Mouse (Mus musculus) layer of hippocampus, adult 9-11 months (tissue): ENCODE data around the gene Foxp1.

ENCODE experiments used
- DNase-seq: peaks from one replicate; pipeline ENCODE4 v3.0.0; 2022

Foxp1 gene

GRCm38 (mm10) chr6:99241625-99242395 lies 280.7 kb downstream of the Foxp1 start:
- no peak for DNase-seq

- no peak for DNase-seq
Measured at GRCm38 (mm10) chr6:99240764-99241163, 281.8 kb downstream of the Foxp1 start.

DNA sequence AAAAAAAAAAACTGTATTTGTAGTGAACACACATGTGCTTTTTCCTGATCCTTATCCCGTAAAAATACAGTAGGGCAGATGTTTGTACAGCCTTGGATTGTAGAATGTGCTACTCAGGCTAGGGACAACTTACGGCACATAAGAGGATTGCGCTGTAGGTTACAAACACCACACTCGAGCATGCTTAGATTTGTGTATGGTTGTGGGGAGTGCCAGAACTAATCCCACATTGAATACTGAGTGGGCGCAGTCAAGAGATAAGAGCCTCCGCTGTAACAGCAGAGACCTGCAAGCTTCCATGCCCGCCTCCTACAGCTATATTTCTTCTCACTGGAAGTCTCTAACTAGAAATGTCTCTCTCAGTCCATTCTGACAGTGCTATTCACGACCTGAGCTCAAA lies 286.9 kb downstream of the Foxp1 start:
- DNase-seq, result no peak

GRCm38 (mm10) chr6:99233411-99233810 lies 289.1 kb downstream of the Foxp1 start:
- DNase-seq, result no peak

GRCm38 (mm10) chr6:99228336-99228870 lies 294.1 kb downstream of the Foxp1 start:
- no peak for DNase-seq

- no peak for DNase-seq
Measured at GRCm38 (mm10) chr6:99221147-99221546, 301.4 kb downstream of the Foxp1 start.

- DNase-seq, result no peak
Measured at GRCm38 (mm10) chr6:99220472-99220871, 302.0 kb downstream of the Foxp1 start.

DNA sequence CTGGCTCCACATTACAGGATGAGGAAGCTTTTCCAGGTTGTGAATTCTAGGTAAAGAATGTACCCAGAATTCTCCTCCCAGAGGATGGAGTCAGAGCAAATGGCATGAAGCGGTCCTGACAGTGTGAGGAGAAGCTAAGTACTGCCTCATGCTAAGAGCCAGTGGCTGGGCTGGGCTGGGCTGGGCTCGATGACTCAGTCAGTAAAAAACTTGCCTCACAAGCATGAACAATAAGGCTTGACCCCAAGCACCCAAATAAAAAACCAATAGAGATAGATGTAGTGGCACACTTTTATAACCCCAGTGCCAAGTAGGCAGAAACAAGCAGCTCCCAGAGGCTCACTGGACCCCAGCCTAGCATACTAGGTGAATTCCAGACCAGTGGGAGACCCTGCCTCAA lies 304.7 kb downstream of the Foxp1 start:
- no peak for DNase-seq

GRCm38 (mm10) chr6:99217155-99217554 lies 305.4 kb downstream of the Foxp1 start:
- no peak for DNase-seq

DNA sequence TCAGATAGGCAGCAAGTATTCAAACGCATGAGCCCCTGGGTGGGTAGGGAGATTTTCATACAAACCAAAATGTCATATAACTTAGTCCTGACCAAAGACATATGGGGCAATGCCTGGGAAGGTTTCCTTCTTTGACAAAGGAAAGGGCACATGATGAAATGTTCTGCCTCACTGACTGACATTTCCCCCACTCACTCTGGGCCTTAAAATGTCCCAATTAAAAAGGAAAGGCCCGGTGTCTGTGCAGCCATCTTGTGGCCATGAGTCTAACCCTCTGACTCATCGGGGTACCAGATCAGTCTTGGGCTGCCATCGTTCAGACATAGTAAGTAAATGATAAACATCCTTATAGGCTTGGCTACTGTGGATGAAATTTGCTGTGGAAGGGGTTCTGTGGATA lies 310.1 kb downstream of the Foxp1 start:
- no peak for DNase-seq

DNA sequence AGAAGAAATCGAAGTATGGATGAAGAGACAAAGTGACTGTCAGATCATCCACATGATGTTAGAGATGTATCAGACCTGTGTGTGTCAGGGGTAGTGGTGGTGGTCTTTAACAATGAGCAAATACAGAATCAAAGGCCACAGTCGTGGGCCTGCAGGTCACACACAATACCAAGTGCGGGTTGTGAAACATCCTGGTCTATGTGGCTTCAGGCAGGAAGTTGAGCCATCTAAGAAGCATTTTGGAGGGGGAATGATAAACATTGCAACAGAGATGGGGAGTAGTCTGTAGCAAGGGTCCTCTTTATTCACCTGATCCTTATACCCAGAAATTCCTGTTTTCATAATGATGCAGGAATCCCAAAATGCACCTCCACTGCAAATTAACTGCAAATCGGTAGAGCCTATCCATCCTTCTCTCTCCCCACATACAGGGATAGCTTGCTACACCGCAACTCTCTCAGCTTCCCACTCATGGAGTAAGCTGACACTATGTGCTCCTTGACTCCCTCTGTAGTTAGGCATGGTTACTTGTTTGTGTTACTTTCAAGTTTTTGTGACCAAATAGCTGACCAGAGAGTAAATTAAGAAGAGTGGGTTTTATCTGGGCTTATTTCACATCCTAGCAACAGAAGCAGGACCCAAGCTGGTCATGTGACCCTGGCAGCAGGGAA lies 310.7 kb downstream of the Foxp1 start:
- no peak for DNase-seq

GRCm38 (mm10) chr6:99210161-99210560 lies 312.4 kb downstream of the Foxp1 start:
- DNase-seq, result no peak

GRCm38 (mm10) chr6:99207226-99207885 lies 315.2 kb downstream of the Foxp1 start:
- DNase-seq, result no peak

- DNase-seq, result no peak
Measured at GRCm38 (mm10) chr6:99206437-99206870, 316.1 kb downstream of the Foxp1 start.

- no peak for DNase-seq
Measured at GRCm38 (mm10) chr6:99205587-99206436, 316.7 kb downstream of the Foxp1 start.

- no peak for DNase-seq
Measured at GRCm38 (mm10) chr6:99204780-99205586, 317.5 kb downstream of the Foxp1 start.

- DNase-seq, result no peak
Measured at GRCm38 (mm10) chr6:99204052-99204779, 318.3 kb downstream of the Foxp1 start.

DNA sequence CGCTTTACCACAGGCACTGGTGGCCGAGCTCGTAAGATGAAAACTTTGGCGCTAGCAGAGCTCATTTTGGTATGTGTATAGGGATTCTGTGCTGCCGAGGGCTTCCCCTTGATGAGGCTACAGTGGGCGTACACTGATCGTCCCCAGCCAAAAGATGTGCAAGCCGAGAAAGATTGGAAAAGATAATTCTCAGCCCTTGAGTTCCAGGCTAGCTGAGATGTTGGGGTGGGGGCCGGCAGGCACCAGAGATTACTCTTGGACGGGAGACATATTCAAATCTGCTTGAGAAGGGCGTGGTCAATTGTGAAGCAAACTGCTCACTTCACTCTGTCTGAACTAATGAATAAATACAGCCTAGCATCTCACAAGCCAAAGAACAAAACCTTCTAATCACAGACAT lies 319.3 kb downstream of the Foxp1 start:
- DNase-seq, result no peak

GRCm38 (mm10) chr6:99202781-99203180 lies 319.7 kb downstream of the Foxp1 start:
- no peak for DNase-seq

GRCm38 (mm10) chr6:99201271-99201705 lies 321.2 kb downstream of the Foxp1 start:
- no peak for DNase-seq

GRCm38 (mm10) chr6:99200656-99201055 lies 321.9 kb downstream of the Foxp1 start:
- no peak for DNase-seq
